In genomic region chr13:45576185-45576584, GRCm38 (mm10) we compare ENCODE assay signal across 8 mouse cellular contexts.
DNase-seq lines count a peak whose midpoint lies in the region; ATAC-seq and TF ChIP-seq lines count a peak whose summit lies in the region.

No protein-coding gene starts in this region.

- H3K4me1 ChIP-seq in heart, embryonic 14.5 days (ENCODE audit: control insufficient read depth in 2 of 2, insufficient read depth in 2 of 2, low read length in 2 of 2) = peaks cover 22 to 37% of the 10 kb centered on the region in 2 experiments
- H3K4me1 ChIP-seq in kidney, postnatal 0 days (replicated peaks; ENCODE audit: insufficient read depth, low read length) = peaks cover 5% of the 10 kb centered on the region; the same call in 1 of the 2 replicates
- H3K4me1 ChIP-seq in small intestine, adult 2 months (ENCODE audit: control insufficient read depth, insufficient read depth, insufficient read length, low read length) = no peaks in the 10 kb centered on the region

- WGBS in heart, embryonic 14.5 days = 38% methylated on average over 4 of the region's 4 CpGs
- 46% methylated on average over 4 of the region's 4 CpGs for WGBS in kidney, postnatal 0 days
- WGBS in small intestine, adult 2 months = 78% methylated on average over 4 of the region's 4 CpGs

- H3K27ac ChIP-seq in heart, embryonic 14.5 days (replicated peaks in 1 of 2; ENCODE audit: control insufficient read depth in 1 of 2, insufficient read depth in 1 of 2, low read depth in 2 of 2, low read length in 2 of 2) = peak overlapping the region; percentile 81 to 84
- H3K27ac ChIP-seq in kidney, postnatal 0 days = peak overlapping the region; percentile 89
- peak overlapping the region; percentile 36; the same call in 1 of the 2 replicates for H3K27ac ChIP-seq in small intestine, adult 2 months (ENCODE audit: insufficient read depth, low read depth, low read length)

- no peak for TF ChIP-seq CTCF in kidney, postnatal 0 days (IDR thresholded peaks at IDR 0.05; ENCODE audit: low read depth)
- TF ChIP-seq CTCF in small intestine, adult 2 months (IDR thresholded peaks at IDR 0.05; ENCODE audit: extremely low read depth, insufficient read length, insufficient replicate concordance, low read depth, low read length) = no peak

- DNase-seq in Muller cell, postnatal 12 days (ENCODE audit: inconsistent ontology term) = peak; percentile 64
- peak; percentile 46 for DNase-seq in brain, adult 2 months (ENCODE audit: low read depth, low spot score)
- peak; percentile 91 for DNase-seq in kidney, postnatal 0 days (ENCODE audit: low spot score)
- no peak for DNase-seq in spleen, adult 18-20 months
- DNase-seq in liver = no peak
- DNase-seq in layer of hippocampus, adult 9-11 months = no peak

- no peak overlapping the region for H3K4me3 ChIP-seq in heart, embryonic 14.5 days (ENCODE audit: control insufficient read depth in 1 of 2, insufficient read depth in 1 of 2, low read depth in 1 of 2, low read length in 2 of 2)
- H3K4me3 ChIP-seq in kidney, postnatal 0 days (replicated peaks; ENCODE audit: low read depth, low read length) = no peak overlapping the region
- H3K4me3 ChIP-seq in small intestine, adult 2 months (ENCODE audit: low read depth, low read length) = no peak overlapping the region

- peak; percentile 55; the same call in 1 of the 2 replicates for ATAC-seq in heart, embryonic 14.5 days (ENCODE audit: insufficient number of reproducible peaks, insufficient read depth, low FRiP score, low read depth)
- no peak; the same call in 1 of the 2 replicates for ATAC-seq in kidney, postnatal 0 days (replicated peaks; ENCODE audit: low FRiP score, low read depth)

- no peaks in the 10 kb centered on the region for H3K9me3 ChIP-seq in heart, embryonic 14.5 days (ENCODE audit: control insufficient read depth, low read length)
- H3K9me3 ChIP-seq in kidney, postnatal 0 days (replicated peaks; ENCODE audit: low read length) = no peaks in the 10 kb centered on the region

- no peaks in the 10 kb centered on the region for H3K27me3 ChIP-seq in heart, embryonic 14.5 days (ENCODE audit: control insufficient read depth, insufficient read depth, low read length)
- no peaks in the 10 kb centered on the region for H3K27me3 ChIP-seq in kidney, postnatal 0 days (ENCODE audit: insufficient read depth, low read length)
- H3K27me3 ChIP-seq in small intestine, adult 2 months (ENCODE audit: control insufficient read depth, insufficient read depth, low read length) = no peaks in the 10 kb centered on the region

- no peaks in the 10 kb centered on the region for H3K36me3 ChIP-seq in heart, embryonic 14.5 days (ENCODE audit: control insufficient read depth, insufficient read depth, low read length)
- H3K36me3 ChIP-seq in kidney, postnatal 0 days (ENCODE audit: insufficient read depth, low read length) = no peaks in the 10 kb centered on the region
- no peaks in the 10 kb centered on the region for H3K36me3 ChIP-seq in small intestine, adult 2 months (ENCODE audit: control insufficient read depth, insufficient read depth, low read length)

- H3K4me2 ChIP-seq in heart, embryonic 14.5 days (ENCODE audit: low read length) = peak overlapping the region; percentile 18; the same call in 1 of the 2 replicates
- H3K4me2 ChIP-seq in kidney, postnatal 0 days (ENCODE audit: low read length) = peak overlapping the region; percentile 14; the same call in 1 of the 2 replicates

- TF ChIP-seq POLR2A in small intestine, adult 2 months (IDR thresholded peaks at IDR 0.05; ENCODE audit: low read depth, low read length) = no peak

- H3K9ac ChIP-seq in heart, embryonic 14.5 days (ENCODE audit: low read length) = no peak overlapping the region
- H3K9ac ChIP-seq in kidney, postnatal 0 days (ENCODE audit: low read depth, low read length) = no peak overlapping the region

Comparison
In these comparisons a context has a peak if more than half of its experiments do, and no peak if none do; other contexts are left out.
1. DNase-seq: peak in Muller cell, postnatal 12 days (single experiment), brain, adult 2 months (single experiment) and kidney, postnatal 0 days (single experiment); none in spleen, adult 18-20 months (0 of 2), liver (single experiment) and layer of hippocampus, adult 9-11 months (single experiment).
2. H3K27ac ChIP-seq: peak in every context shown above with its lines; median percentile 89 in kidney, postnatal 0 days; 82 in heart, embryonic 14.5 days; 36 in small intestine, adult 2 months.